Mouse (Mus musculus) heart, postnatal 0 days (tissue): Measurements from ENCODE around the gene Hivep3. TPM values are rescaled to one million over a fixed set of nuclear protein-coding genes. Genes with fewer than 3 reads are reported as not detected.
A peak's percentile ranks its signal among the peaks of the same experiment; 100 is the strongest.

Experiments
- ATAC-seq: fragments of 200-750 bp; cut with Nextera tagmentation; 2 replicates; pipeline ENCODE4 v1.8.0; 2017; ENCODE audit warnings: low read depth, moderate number of reproducible peaks, moderate library complexity; ENCODE audit not compliant: insufficient read depth
- DNase-seq: peaks from one replicate; pipeline ENCODE4 v3.0.0-alpha.2; 2016; ENCODE audit warnings: low spot score
- H3K27ac ChIP-seq: fragments of 300-500 bp; sonication (generic); 2 replicates; pipeline ENCODE4 v1.5.1; 2014; ENCODE audit warnings: low read depth, mild to moderate bottlenecking
- H3K27me3 ChIP-seq: fragments of 300-500 bp; sonication (generic); 2 replicates; pipeline ENCODE4 v1.6.1; 2014; ENCODE audit warnings: low read length, mixed read lengths; ENCODE audit not compliant: control insufficient read depth, insufficient read depth
- H3K36me3 ChIP-seq: fragments of 300-500 bp; sonication (generic); replicated peaks from 2 replicates; pipeline ENCODE4 v1.6.1; 2014; ENCODE audit warnings: low read length, mixed read lengths; ENCODE audit not compliant: control insufficient read depth, insufficient read depth
- H3K4me1 ChIP-seq: fragments of 300-500 bp; sonication (generic); 2 replicates; pipeline ENCODE4 v1.6.1; 2014; ENCODE audit warnings: antibody characterized with exemption; ENCODE audit not compliant: control insufficient read depth, insufficient read depth
- H3K4me2 ChIP-seq: fragments of 300-500 bp; sonication (generic); 2 replicates; pipeline ENCODE4 v1.6.1; 2014; ENCODE audit warnings: low read depth, mild to moderate bottlenecking, low read length, moderate library complexity
- H3K4me3 ChIP-seq: fragments of 300-500 bp; sonication (generic); 2 replicates; pipeline ENCODE4 v1.5.1; 2014; ENCODE audit warnings: low read depth, low read length
- H3K9ac ChIP-seq: fragments of 300-500 bp; sonication (generic); replicated peaks from 2 replicates; pipeline ENCODE4 v1.6.1; 2014; ENCODE audit warnings: low read depth, low read length, mixed read lengths
- H3K9me3 ChIP-seq: fragments of 300-500 bp; sonication (generic); replicated peaks from 2 replicates; pipeline ENCODE4 v1.6.1; 2016; ENCODE audit warnings: low read length; ENCODE audit not compliant: control insufficient read depth
- CTCF ChIP-seq: IDR thresholded peaks from 2 replicates; pipeline ENCODE4 v1.5.1; 2016; ENCODE audit warnings: antibody characterized with exemption, control low read depth, low read depth
- EP300 ChIP-seq: IDR thresholded peaks from 2 replicates; pipeline ENCODE4 v1.6.1; 2016; ENCODE audit warnings: antibody characterized with exemption, low read depth
- WGBS: fragments of 180-500 bp; shearing (Covaris S2); extraction: QIAGEN DNeasy Blood & Tissue Kit; methylation state at CpG from one replicate; pipeline ENCODE4 v1.1.7; 2014; 5-methylcytosine and 5-hydroxymethylcytosine counted together
- polyA plus RNA-seq: library from polyadenylated mRNA; unstranded; fragments of >200 nt; fragmentation: Nextera tagmentation; extraction: Ambion mirVana; gene quantifications from 2 replicates; pipeline ENCODE4 v1.2.1, GENCODE M21; 2015
- total RNA-seq: library from RNA; depleted of rRNA; stranded (reverse); fragments of >200 nt; gene quantifications from 2 replicates; pipeline ENCODE4 v1.2.3, GENCODE M21; 2014; ENCODE audit warnings: low replicate concordance

Gene Hivep3
- total and polyA plus RNA-seq, 2 experiments from 2014 or later: 5.8 to 10.4 TPM

- WGBS: 74% methylated on average over 5 of the region's 5 CpGs
- no peaks in the 10 kb centered on the region for H3K36me3 ChIP-seq
- no peaks in the 10 kb centered on the region; the same call in 1 of the 2 replicates for H3K27me3 ChIP-seq
- no peak overlapping the region for H3K27ac ChIP-seq
- no peaks in the 10 kb centered on the region for H3K4me1 ChIP-seq
- no peaks in the 10 kb centered on the region for H3K9me3 ChIP-seq
- no peak for TF ChIP-seq CTCF
- no peak overlapping the region for H3K4me3 ChIP-seq
- DNase-seq: no peak
- H3K9ac ChIP-seq: no peak overlapping the region
- no peak overlapping the region for H3K4me2 ChIP-seq
- ATAC-seq: no peak
Observed at GRCm38 (mm10) chr4:119707326-119707725, 26.3 kb upstream of the Hivep3 start.

- H3K9me3 ChIP-seq: no peaks in the 10 kb centered on the region
- H3K4me2 ChIP-seq: no peak overlapping the region
- WGBS: 36% methylated on average over 3 of the region's 3 CpGs
- H3K4me1 ChIP-seq: no peaks in the 10 kb centered on the region
- ATAC-seq (peak; percentile 67; the same call in 1 of the 2 replicates), DNase-seq (no peak)
- no peak for TF ChIP-seq CTCF
- H3K27me3 ChIP-seq: no peaks in the 10 kb centered on the region; the same call in 1 of the 2 replicates
- H3K36me3 ChIP-seq: no peaks in the 10 kb centered on the region
- no peak overlapping the region for H3K4me3 ChIP-seq
- no peak overlapping the region for H3K9ac ChIP-seq
- no peak overlapping the region for H3K27ac ChIP-seq
Observed at GRCm38 (mm10) chr4:119707751-119708150, 25.8 kb upstream of the Hivep3 start.

GRCm38 (mm10) chr4:119710208-119710607, 23.4 kb upstream of the Hivep3 start:
- no peaks in the 10 kb centered on the region for H3K4me1 ChIP-seq
- TF ChIP-seq CTCF: no peak
- TF ChIP-seq EP300: no peak
- ATAC-seq (no peak), DNase-seq (no peak)
- no peak overlapping the region for H3K4me3 ChIP-seq
- no peaks in the 10 kb centered on the region for H3K9me3 ChIP-seq
- no peak overlapping the region for H3K4me2 ChIP-seq
- no peaks in the 10 kb centered on the region for H3K27me3 ChIP-seq
- no peak overlapping the region for H3K27ac ChIP-seq
- H3K36me3 ChIP-seq: no peaks in the 10 kb centered on the region
- WGBS: 76% methylated on average over 4 of the region's 4 CpGs
- no peak overlapping the region for H3K9ac ChIP-seq

DNA sequence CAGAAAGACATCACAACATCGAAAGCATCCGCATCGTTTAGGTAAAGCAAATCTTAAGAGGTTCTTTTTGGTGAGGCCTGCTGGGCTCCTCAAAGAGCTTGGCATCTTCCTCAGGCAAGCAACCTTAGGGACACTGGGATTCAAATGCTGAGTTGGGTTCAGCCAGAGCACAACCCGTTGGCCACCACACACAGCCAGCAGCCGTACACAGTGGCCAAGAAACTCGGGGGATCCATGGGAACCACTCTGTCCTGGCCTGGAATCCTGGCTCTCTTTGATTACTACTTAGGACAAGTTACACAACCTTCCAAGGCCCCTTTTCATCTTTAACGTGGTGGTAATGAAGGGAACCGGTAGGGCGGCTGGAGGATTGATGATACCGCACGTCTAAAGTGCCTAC, 16.1 kb upstream of the Hivep3 start:
- no peaks in the 10 kb centered on the region for H3K27me3 ChIP-seq
- no peaks in the 10 kb centered on the region for H3K36me3 ChIP-seq
- no peak overlapping the region for H3K4me3 ChIP-seq
- no peak overlapping the region for H3K9ac ChIP-seq
- H3K9me3 ChIP-seq: no peaks in the 10 kb centered on the region
- ATAC-seq (no peak), DNase-seq (no peak)
- H3K4me2 ChIP-seq: no peak overlapping the region
- H3K4me1 ChIP-seq: peaks cover 17% of the 10 kb centered on the region
- TF ChIP-seq EP300 (no peak), CTCF (no peak)
- no peak overlapping the region for H3K27ac ChIP-seq
- 89% methylated on average over 11 of the region's 11 CpGs for WGBS

DNA sequence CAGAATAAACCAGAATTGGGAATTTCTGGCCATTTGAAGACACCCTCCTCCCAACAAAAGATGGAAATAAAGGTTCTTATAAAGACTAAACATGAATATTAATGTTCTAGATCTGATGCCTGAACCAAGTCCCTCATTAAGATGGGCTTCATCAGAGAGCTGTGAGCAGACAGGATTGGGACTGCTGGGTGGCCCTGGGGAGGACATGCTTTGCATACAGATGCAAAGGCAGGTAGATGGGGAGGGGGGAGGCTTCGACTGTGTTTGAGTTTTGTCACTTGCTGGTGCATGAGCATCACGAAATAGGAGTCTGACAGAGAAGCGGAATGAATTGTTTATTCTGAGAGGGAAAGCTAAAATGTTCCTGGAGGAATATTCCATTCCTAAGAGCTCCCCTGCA, 12.1 kb upstream of the Hivep3 start:
- Histone ChIP-seq H3K4me2 (no peak overlapping the region), H3K4me3 (no peak overlapping the region), H3K4me1 (peaks cover 17% of the 10 kb centered on the region), H3K27ac (no peak overlapping the region), H3K9ac (no peak overlapping the region), H3K9me3 (no peaks in the 10 kb centered on the region), H3K36me3 (no peaks in the 10 kb centered on the region), H3K27me3 (no peaks in the 10 kb centered on the region)
- DNase-seq: no peak
- no peak for TF ChIP-seq CTCF
- TF ChIP-seq EP300: no peak
- WGBS: 75% methylated on average over 3 of the region's 3 CpGs
- no peak for ATAC-seq

- WGBS: 42% methylated on average over 5 of the region's 5 CpGs
- Histone ChIP-seq H3K4me1 (no peaks in the 10 kb centered on the region), H3K36me3 (no peaks in the 10 kb centered on the region), H3K27ac (no peak overlapping the region), H3K9me3 (no peaks in the 10 kb centered on the region), H3K4me3 (no peak overlapping the region), H3K4me2 (no peak overlapping the region), H3K9ac (no peak overlapping the region), H3K27me3 (no peaks in the 10 kb centered on the region)
- no peak for ATAC-seq
- DNase-seq: no peak
- TF ChIP-seq EP300 (no peak), CTCF (no peak)
Observed at GRCm38 (mm10) chr4:119726074-119726473, 7.5 kb upstream of the Hivep3 start.
